Mouse (Mus musculus) ES-Bruce4 (cell line): ENCODE data around the gene Ltbp2.

Source experiments
- EP300 ChIP-seq: IDR thresholded peaks from 2 replicates; pipeline ENCODE4 v1.6.1; 2011; ENCODE audit warnings: low read depth, low read length; ENCODE audit not compliant: insufficient read depth
- POLR2A ChIP-seq: IDR thresholded peaks from one replicate; pipeline ENCODE4 v1.8.1; 2011; ENCODE audit warnings: low read length; ENCODE audit not compliant: insufficient read depth

GRCm38 (mm10) chr12:84767510-84767909, 108.8 kb downstream of the Ltbp2 start:
- no peak for TF ChIP-seq POLR2A
- no peak for TF ChIP-seq EP300
